Mouse (Mus musculus) testis, adult 2 months (tissue): ENCODE measurements around the gene Garem2.

Experiments used
- CTCF ChIP-seq: fragments of 200-500 bp; IDR thresholded peaks from 2 replicates; pipeline ENCODE4 v1.5.1; 2012; ENCODE audit warnings: low read depth, mild to moderate bottlenecking, inconsistent platforms, low read length, moderate library complexity; ENCODE audit not compliant: control insufficient read depth, insufficient read depth, insufficient replicate concordance
- POLR2A ChIP-seq: fragments of 200-500 bp; IDR thresholded peaks from 2 replicates; pipeline ENCODE4 v1.6.1; 2012; ENCODE audit warnings: low read depth, mild to moderate bottlenecking, inconsistent platforms, low read length, moderate library complexity; ENCODE audit not compliant: control insufficient read depth

DNA sequence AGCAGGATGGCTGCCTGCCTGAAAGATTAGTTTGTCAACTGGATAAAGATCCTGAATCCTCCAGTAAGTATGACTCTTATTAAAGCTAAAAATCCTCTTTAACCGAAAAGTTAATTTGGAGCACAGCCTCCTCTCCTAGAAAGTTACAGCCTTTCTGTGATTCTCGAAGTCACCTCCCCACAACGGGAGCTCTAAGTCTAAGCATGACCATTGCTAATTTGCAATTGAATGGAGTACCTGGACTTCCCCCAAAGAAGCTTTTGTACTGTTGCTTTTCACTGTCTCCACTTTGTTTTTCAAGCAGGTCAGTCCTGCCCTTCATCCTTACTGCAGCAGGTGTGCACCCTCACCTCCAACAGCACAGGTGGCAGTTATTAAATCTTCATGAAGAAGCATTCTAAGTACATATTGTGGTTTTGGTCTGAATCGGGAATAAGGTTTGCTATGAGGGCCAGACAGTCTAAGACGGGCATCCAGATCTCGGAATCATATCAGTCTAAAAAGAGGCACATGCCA, 46.7 kb upstream of the Garem2 start:
- TF ChIP-seq CTCF = no peak
- no peak for TF ChIP-seq POLR2A
